Mouse (Mus musculus) G1E (cell line): ENCODE results near the gene Cep78. TPM values are rescaled to one million over a fixed set of nuclear protein-coding genes. Genes with fewer than 3 reads are reported as not detected.

Experiments used
- ATAC-seq: 2 replicates; pipeline ENCODE4 v1.8.0; 2016; ENCODE audit warnings: mild to moderate bottlenecking; ENCODE audit not compliant: insufficient number of reproducible peaks, poor library complexity, low FRiP score, severe bottlenecking; ENCODE audit errors: extremely low read depth
- DNase-seq: peaks from one replicate; pipeline ENCODE4 v3.0.0; 2012; ENCODE audit warnings: low spot score
- H3K27me3 ChIP-seq: 2 replicates; pipeline ENCODE4 v1.6.1; 2012; ENCODE audit warnings: mild to moderate bottlenecking, low read length, inconsistent platforms; ENCODE audit not compliant: insufficient read depth
- H3K36me3 ChIP-seq: replicated peaks from 2 replicates; pipeline ENCODE3; 2012; ENCODE audit warnings: mild to moderate bottlenecking, inconsistent platforms
- H3K4me1 ChIP-seq: 2 replicates; pipeline ENCODE4 v1.6.1; 2012; ENCODE audit warnings: low read depth, low read length, inconsistent platforms, mixed read lengths; ENCODE audit not compliant: insufficient read depth
- H3K4me3 ChIP-seq: 2 replicates; pipeline ENCODE4 v1.5.1; 2012; ENCODE audit warnings: low read depth, mild to moderate bottlenecking, inconsistent platforms, low read length, moderate library complexity, mixed read lengths
- H3K9me3 ChIP-seq: replicated peaks from 2 replicates; pipeline ENCODE4 v1.6.1; 2012; ENCODE audit warnings: inconsistent platforms
- CTCF ChIP-seq: IDR thresholded peaks from 2 replicates; pipeline ENCODE4 v1.5.1; 2012; ENCODE audit warnings: low read depth, low read length, inconsistent platforms, mixed read lengths
- GATA1 ChIP-seq: IDR thresholded peaks from 2 replicates; pipeline ENCODE4 v1.6.1; 2012; ENCODE audit warnings: borderline replicate concordance, low read length, inconsistent platforms, mixed read lengths
- GATA2 ChIP-seq: IDR thresholded peaks from 2 replicates; pipeline ENCODE4 v1.6.1; 2012; ENCODE audit warnings: low read depth, low read length, inconsistent platforms, borderline replicate concordance
- POLR2AphosphoS5 ChIP-seq: IDR thresholded peaks from 2 replicates; pipeline ENCODE4 v1.6.1; 2012; ENCODE audit warnings: low read depth, low read length, inconsistent platforms; ENCODE audit not compliant: insufficient replicate concordance
- TAL1 ChIP-seq: conservative IDR thresholded peaks from 2 replicates; pipeline ENCODE4 v1.6.1; 2012; ENCODE audit warnings: low read depth, low read length, inconsistent platforms, mixed read lengths
- polyA plus RNA-seq: library from polyadenylated mRNA; stranded (reverse); fragments of >175 nt; gene quantifications from 2 replicates; pipeline ENCODE4 v1.2.3, GENCODE M21; 2012
- total RNA-seq, 2 experiments: library from RNA; stranded (forward) in 1 of 2; stranded (reverse) in 1 of 2; fragments of 200-1000 nt in 1 of 2; fragments of >200 nt in 1 of 2; fragmentation: Nextera tagmentation in 1 of 2; gene quantifications; 2 replicates each; pipeline ENCODE4 v1.2.3; 2014 to 2017

Gene Cep78
- total and polyA plus RNA-seq, 3 experiments, result 8.6 to 20.7 (median 17.3) TPM

GRCm38 (mm10) chr19:15998157-15998556, 13.4 kb upstream of the Cep78 start:
- Histone ChIP-seq H3K4me1 (peaks cover 9% of the 10 kb centered on the region; the same call in 1 of the 2 replicates), H3K36me3 (no peaks in the 10 kb centered on the region), H3K9me3 (no peaks in the 10 kb centered on the region), H3K4me3 (no peak overlapping the region), H3K27me3 (peaks cover 9% of the 10 kb centered on the region)
- ATAC-seq, result no peak
- TF ChIP-seq GATA1 (no peak), CTCF (peak; percentile 71), TAL1 (no peak), GATA2 (no peak)
- DNase-seq, result peak; percentile 8

- no peak for DNase-seq
- H3K36me3 ChIP-seq, result no peaks in the 10 kb centered on the region
- ATAC-seq, result no peak
- no peak overlapping the region for H3K4me3 ChIP-seq
- H3K27me3 ChIP-seq, result peaks cover 5% of the 10 kb centered on the region
- TF ChIP-seq CTCF (no peak), GATA2 (no peak), POLR2AphosphoS5 (no peak), TAL1 (no peak), GATA1 (no peak)
- peaks cover 9% of the 10 kb centered on the region; the same call in 1 of the 2 replicates for H3K4me1 ChIP-seq
- no peaks in the 10 kb centered on the region for H3K9me3 ChIP-seq
Measured at GRCm38 (mm10) chr19:15996901-15997564, 12.2 kb upstream of the Cep78 start.

GRCm38 (mm10) chr19:15990102-15990501, 5.3 kb upstream of the Cep78 start:
- Histone ChIP-seq H3K9me3 (no peaks in the 10 kb centered on the region), H3K4me1 (peaks cover 11% of the 10 kb centered on the region), H3K4me3 (no peak overlapping the region), H3K36me3 (peaks cover 9% of the 10 kb centered on the region), H3K27me3 (no peaks in the 10 kb centered on the region)
- TF ChIP-seq GATA2, result no peak
- TF ChIP-seq CTCF, result no peak
- no peak for TF ChIP-seq POLR2AphosphoS5
- TF ChIP-seq TAL1, result no peak
- no peak for TF ChIP-seq GATA1
- DNase-seq (no peak), ATAC-seq (no peak)

- Histone ChIP-seq H3K4me1 (peaks cover 35% of the 10 kb centered on the region), H3K36me3 (peaks cover 29% of the 10 kb centered on the region), H3K27me3 (no peaks in the 10 kb centered on the region), H3K9me3 (no peaks in the 10 kb centered on the region), H3K4me3 (peak overlapping the region; percentile 99)
- ATAC-seq (no peak), DNase-seq (no peak)
- TF ChIP-seq CTCF, result no peak
- no peak for TF ChIP-seq GATA1
- no peak for TF ChIP-seq POLR2AphosphoS5
- TF ChIP-seq TAL1, result no peak
- no peak for TF ChIP-seq GATA2
Measured at GRCm38 (mm10) chr19:15985172-15985713, 454 bp upstream of the Cep78 start.

DNA sequence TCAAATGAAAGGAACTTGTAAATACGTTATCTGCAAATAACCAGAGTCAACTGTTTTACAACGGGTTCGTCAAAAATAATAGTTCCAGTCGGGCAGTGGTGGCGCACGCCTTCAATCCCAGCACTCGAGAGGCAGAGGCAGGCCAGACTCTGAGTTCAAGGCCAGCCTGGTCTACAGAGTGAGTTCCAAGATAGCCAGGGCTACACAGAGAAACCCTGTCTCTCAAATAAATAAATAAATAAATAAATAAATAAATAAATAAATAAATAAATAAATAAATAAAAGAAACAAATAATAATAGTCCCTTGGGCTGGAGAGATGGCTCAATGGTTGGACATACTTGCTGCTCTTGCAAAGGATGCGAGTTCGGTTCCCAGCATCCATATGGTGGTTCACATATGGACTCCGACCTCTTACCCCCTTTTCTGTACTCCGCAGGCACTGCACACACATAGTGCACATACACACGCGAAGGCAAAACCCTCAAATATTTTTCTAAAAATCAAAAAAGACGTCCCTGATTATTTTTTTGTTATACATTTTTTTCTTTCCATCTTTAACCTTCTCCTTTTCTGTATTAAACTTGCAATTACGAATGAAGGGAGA, 947 bp downstream of the Cep78 start:
- ATAC-seq, result no peak

DNA sequence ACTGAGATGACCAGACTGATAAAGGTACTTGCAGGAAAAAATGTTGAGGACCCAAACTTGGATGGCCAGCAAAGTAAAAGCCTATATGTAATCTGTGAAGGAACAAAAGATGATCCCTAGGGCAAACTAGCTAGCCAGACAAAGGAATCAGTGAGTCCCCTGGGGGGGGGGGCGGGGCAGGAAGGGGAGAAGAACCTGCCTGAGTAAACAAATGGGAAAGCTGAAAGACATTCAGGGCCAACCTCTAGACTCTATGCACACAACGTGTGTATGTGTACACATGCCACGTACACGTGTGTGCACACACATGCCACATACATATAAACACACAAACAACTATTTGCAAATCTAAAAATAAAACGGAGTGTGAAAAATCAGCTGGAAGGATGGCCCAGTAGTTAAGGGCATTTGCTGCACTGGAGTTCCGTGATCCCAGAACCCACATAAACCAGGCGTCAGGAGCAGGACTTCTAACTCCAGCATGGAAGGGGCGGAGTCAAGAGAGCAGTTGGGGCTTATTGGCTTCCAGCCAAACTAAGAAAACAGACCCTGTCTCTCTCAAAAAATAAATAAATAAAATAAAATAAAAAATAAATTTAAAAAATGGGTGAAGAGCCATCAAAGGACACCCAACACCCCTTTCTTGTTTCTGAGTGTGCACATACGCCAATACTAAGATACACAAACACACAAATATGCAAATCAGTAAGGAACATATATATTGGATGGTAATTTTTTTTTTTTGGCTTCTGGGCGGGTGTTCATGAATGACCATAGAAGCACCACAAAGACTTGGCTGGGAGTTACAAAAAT, 1.7 kb downstream of the Cep78 start:
- Histone ChIP-seq H3K27me3 (no peaks in the 10 kb centered on the region), H3K9me3 (no peaks in the 10 kb centered on the region), H3K4me1 (peaks cover 40% of the 10 kb centered on the region), H3K36me3 (peaks cover 45% of the 10 kb centered on the region), H3K4me3 (no peak overlapping the region; the same call in 1 of the 2 replicates)
- DNase-seq (no peak), ATAC-seq (no peak)
- TF ChIP-seq GATA1 (no peak), CTCF (no peak), TAL1 (no peak), GATA2 (no peak), POLR2AphosphoS5 (no peak)

More for the DNA sequence above, 947 bp downstream of the Cep78 start:
- peak overlapping the region; percentile 99 for H3K4me3 ChIP-seq
- H3K27me3 ChIP-seq, result no peaks in the 10 kb centered on the region
- peaks cover 42% of the 10 kb centered on the region for H3K36me3 ChIP-seq
- no peaks in the 10 kb centered on the region for H3K9me3 ChIP-seq
- TF ChIP-seq GATA1, result no peak
- no peak for TF ChIP-seq CTCF
- TF ChIP-seq GATA2, result no peak
- TF ChIP-seq TAL1, result no peak
- TF ChIP-seq POLR2AphosphoS5, result no peak
- H3K4me1 ChIP-seq, result peaks cover 40% of the 10 kb centered on the region
- no peak for DNase-seq
